Mouse (Mus musculus) small intestine, adult 2 months (tissue): ENCODE results near the gene Ccdc88c. TPM values are rescaled to one million over a fixed set of nuclear protein-coding genes. Genes with fewer than 3 reads are reported as not detected.

Experiments
- H3K27ac ChIP-seq: fragments of 200-500 bp; 2 replicates; pipeline ENCODE4 v1.5.1; 2012; ENCODE audit warnings: low read depth, low read length, control low read depth, inconsistent platforms; ENCODE audit not compliant: insufficient read depth
- H3K27me3 ChIP-seq: fragments of 200-500 bp; 2 replicates; pipeline ENCODE4 v1.6.1; 2012; ENCODE audit warnings: mild to moderate bottlenecking, moderate library complexity, low read length, inconsistent platforms; ENCODE audit not compliant: control insufficient read depth, insufficient read depth
- H3K36me3 ChIP-seq: fragments of 200-500 bp; 2 replicates; pipeline ENCODE4 v1.6.1; 2012; ENCODE audit warnings: mild to moderate bottlenecking, low read length, control low read depth, inconsistent platforms; ENCODE audit not compliant: control insufficient read depth, insufficient read depth
- H3K4me1 ChIP-seq: fragments of 200-500 bp; 2 replicates; pipeline ENCODE4 v1.6.1; 2012; ENCODE audit warnings: low read length, inconsistent platforms, mixed read lengths; ENCODE audit not compliant: control insufficient read depth, insufficient read depth, insufficient read length
- H3K4me3 ChIP-seq: fragments of 200-500 bp; 2 replicates; pipeline ENCODE4 v1.5.1; 2012; ENCODE audit warnings: low read depth, mild to moderate bottlenecking, control low read depth, inconsistent platforms, low read length, moderate library complexity
- CTCF ChIP-seq: fragments of 200-500 bp; IDR thresholded peaks from 2 replicates; pipeline ENCODE4 v1.5.1; 2012; ENCODE audit warnings: low read depth, mild to moderate bottlenecking, control low read depth, inconsistent platforms, low read length, moderate library complexity, mixed read lengths; ENCODE audit not compliant: insufficient replicate concordance, insufficient read length; ENCODE audit errors: extremely low read depth
- POLR2A ChIP-seq: fragments of 200-500 bp; IDR thresholded peaks from 2 replicates; pipeline ENCODE4 v1.6.1; 2012; ENCODE audit warnings: low read depth, mild to moderate bottlenecking, control low read depth, inconsistent platforms, low read length, moderate library complexity
- WGBS: fragments of 180-500 bp; shearing (Covaris S2); methylation state at CpG from one replicate; pipeline ENCODE4 v1.1.7; 2018; 5-methylcytosine and 5-hydroxymethylcytosine counted together
- polyA plus RNA-seq: library from polyadenylated mRNA; depleted of rRNA; stranded (reverse); fragments of >200 nt; gene quantifications from 2 replicates; pipeline ENCODE4 v1.2.3, GENCODE M21; 2012

Ccdc88c gene
- polyA plus RNA-seq, 1 experiment, result 11.7 TPM

- TF ChIP-seq POLR2A (no peak), CTCF (no peak)
- WGBS, result 78% methylated on average over 16 of the region's 16 CpGs
- no peak overlapping the region; the same call in 1 of the 2 replicates for H3K27ac ChIP-seq
Observed at GRCm38 (mm10) chr12:100995607-100996377, 33.1 kb downstream of the Ccdc88c start.

GRCm38 (mm10) chr12:100994140-100995015 is 34.5 kb downstream of the Ccdc88c start:
- peaks cover 38% of the 10 kb centered on the region for H3K4me1 ChIP-seq
- TF ChIP-seq POLR2A, result no peak
- TF ChIP-seq CTCF, result no peak
- 74% methylated on average over 3 of the region's 3 CpGs for WGBS
- no peak overlapping the region for H3K4me3 ChIP-seq
- H3K27ac ChIP-seq, result peak overlapping the region; percentile 37
- H3K36me3 ChIP-seq, result no peaks in the 10 kb centered on the region
- H3K27me3 ChIP-seq, result no peaks in the 10 kb centered on the region

More at GRCm38 (mm10) chr12:100995607-100996377, 33.1 kb downstream of the Ccdc88c start:
- Histone ChIP-seq H3K4me3 (no peak overlapping the region), H3K4me1 (peaks cover 48% of the 10 kb centered on the region), H3K27me3 (no peaks in the 10 kb centered on the region), H3K36me3 (no peaks in the 10 kb centered on the region)

- 53% methylated on average over 3 of the region's 3 CpGs for WGBS
- peaks cover 31% of the 10 kb centered on the region for H3K4me1 ChIP-seq
Observed at GRCm38 (mm10) chr12:100993146-100993545, 35.7 kb downstream of the Ccdc88c start.

GRCm38 (mm10) chr12:100992505-100992904 is 36.4 kb downstream of the Ccdc88c start:
- Histone ChIP-seq H3K27me3 (no peaks in the 10 kb centered on the region), H3K36me3 (no peaks in the 10 kb centered on the region), H3K4me1 (peaks cover 24% of the 10 kb centered on the region), H3K27ac (no peak overlapping the region), H3K4me3 (no peak overlapping the region)
- TF ChIP-seq POLR2A (no peak), CTCF (no peak)
- 72% methylated on average over 7 of the region's 7 CpGs for WGBS

More at GRCm38 (mm10) chr12:100993146-100993545, 35.7 kb downstream of the Ccdc88c start:
- no peak overlapping the region for H3K27ac ChIP-seq
- H3K4me3 ChIP-seq, result no peak overlapping the region
- H3K36me3 ChIP-seq, result no peaks in the 10 kb centered on the region
- H3K27me3 ChIP-seq, result no peaks in the 10 kb centered on the region
- TF ChIP-seq POLR2A, result no peak
- no peak for TF ChIP-seq CTCF

GRCm38 (mm10) chr12:100991119-100991518 is 37.7 kb downstream of the Ccdc88c start:
- TF ChIP-seq POLR2A, result no peak
- no peak for TF ChIP-seq CTCF
- Histone ChIP-seq H3K27me3 (no peaks in the 10 kb centered on the region), H3K36me3 (no peaks in the 10 kb centered on the region), H3K4me1 (peaks cover 19% of the 10 kb centered on the region), H3K4me3 (no peak overlapping the region), H3K27ac (no peak overlapping the region)
- 63% methylated on average over 3 of the region's 3 CpGs for WGBS

GRCm38 (mm10) chr12:100990291-100990690 is 38.6 kb downstream of the Ccdc88c start:
- Histone ChIP-seq H3K4me1 (peaks cover 12% of the 10 kb centered on the region), H3K36me3 (no peaks in the 10 kb centered on the region), H3K27me3 (no peaks in the 10 kb centered on the region), H3K27ac (no peak overlapping the region), H3K4me3 (no peak overlapping the region)
- TF ChIP-seq POLR2A, result no peak
- TF ChIP-seq CTCF, result no peak
- WGBS, result 85% methylated on average over 12 of the region's 12 CpGs
